Mouse (Mus musculus): ENCODE data around the gene Lekr1. TPM values are rescaled to one million over a fixed set of nuclear protein-coding genes. Genes with fewer than 3 reads are reported as not detected.

The Lekr1 gene
- total RNA-seq, 1 experiment: 1.2 TPM

DNA sequence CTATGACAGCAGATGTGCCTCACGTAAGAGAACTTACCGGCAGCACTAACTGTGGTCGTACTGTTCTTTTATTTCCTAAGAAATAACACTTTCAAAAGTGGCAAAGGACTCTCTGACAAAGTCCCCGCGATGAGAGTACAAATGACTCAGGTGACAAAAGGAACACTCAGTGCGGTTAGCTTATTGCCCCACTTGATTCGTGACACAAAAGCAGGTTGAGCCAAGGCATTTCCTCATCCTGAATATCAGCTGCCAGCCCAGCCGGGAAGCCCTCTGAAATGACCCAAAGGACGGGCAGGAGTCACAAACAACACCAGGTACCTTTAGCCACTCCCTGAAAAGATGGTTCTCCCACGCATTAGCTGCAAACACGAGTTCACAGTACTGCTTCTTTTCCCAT, 192.1 kb downstream of the Lekr1 start:
- peaks cover 5 to 6% of the 10 kb centered on the region in 2 experiments; a peak in 3 of 4 replicates for H3K4me1 ChIP-seq (ENCODE audit: control insufficient read depth in 2 of 2, insufficient read depth in 2 of 2, low read length in 2 of 2, poor library complexity in 1 of 2)
- in situ Hi-C loops (cut with MboI; ENCODE audit: low sequenced_read_pairs in 2 of 2, unreplicated experiment in 2 of 2): no loop called here

DNA sequence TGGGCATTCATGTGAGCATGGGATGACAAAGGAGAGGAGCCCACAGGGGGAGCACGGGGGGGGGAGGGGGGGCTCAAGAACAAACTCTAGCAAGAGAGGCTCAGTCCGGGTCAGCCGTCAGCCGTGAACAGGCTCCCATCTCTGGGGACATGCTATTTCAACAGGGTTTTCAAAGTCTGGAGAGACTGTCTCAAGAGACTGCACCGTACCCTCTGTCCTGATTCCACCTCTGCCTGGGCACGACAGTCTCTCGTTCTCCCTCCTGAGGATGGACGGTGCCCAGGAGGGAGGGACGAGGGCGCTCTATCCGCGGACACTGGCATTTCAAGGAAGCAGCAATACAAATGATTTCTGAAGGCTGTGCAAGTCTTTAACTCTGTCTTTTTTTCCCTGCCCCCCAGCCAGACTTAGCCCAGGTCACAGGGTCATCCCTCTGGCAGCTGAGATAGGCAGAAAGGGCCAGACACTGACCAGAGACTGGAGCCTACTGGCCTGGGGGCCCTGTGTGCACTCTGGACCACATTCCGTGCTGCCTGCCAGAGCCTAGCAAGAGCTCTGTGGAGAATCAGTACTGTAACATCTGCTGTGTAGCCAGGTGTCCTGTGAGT, 192.8 kb downstream of the Lekr1 start:
- Histone ChIP-seq H3K9me3 (ENCODE audit: control insufficient read depth, insufficient read depth, low read depth, low read length) (no peaks in the 10 kb centered on the region), H3K4me1 (ENCODE audit: control insufficient read depth in 2 of 2, insufficient read depth in 2 of 2, low read length in 2 of 2, poor library complexity in 1 of 2) (peaks cover 5 to 6% of the 10 kb centered on the region in 2 experiments; a peak in 3 of 4 replicates), H3K4me3 (ENCODE audit: insufficient read depth in 1 of 2, low read depth in 1 of 2, low read length in 2 of 2, poor library complexity in 1 of 2, severe bottlenecking in 1 of 2) (no peak overlapping the region), H3K9ac (ENCODE audit: insufficient read depth, low read depth, low read length, poor library complexity, severe bottlenecking) (no peak overlapping the region), H3K27ac (ENCODE audit: insufficient read depth, low read depth, low read length, poor library complexity, severe bottlenecking) (no peak overlapping the region), H3K36me3 (ENCODE audit: control insufficient read depth, insufficient read depth, low read length, poor library complexity, severe bottlenecking) (no peaks in the 10 kb centered on the region)
- TF ChIP-seq CHD2 (IDR thresholded peaks at IDR 0.05; ENCODE audit: low read depth, low read length) (no peak), HCFC1 (IDR thresholded peaks at IDR 0.05; ENCODE audit: borderline replicate concordance, insufficient read depth, low read length) (no peak), ZNF384 (IDR thresholded peaks at IDR 0.05; ENCODE audit: low read depth, low read length) (no peak), ZC3H11A (IDR thresholded peaks at IDR 0.05; ENCODE audit: borderline replicate concordance, low read depth, low read length) (no peak), MAFK (IDR thresholded peaks at IDR 0.05; ENCODE audit: insufficient read depth, low read depth, low read length) (no peak)
- in situ Hi-C loops (cut with MboI; ENCODE audit: low sequenced_read_pairs in 2 of 2, unreplicated experiment in 2 of 2): no loop called here
- no peak for DNase-seq (ENCODE audit: low read depth, low spot score)

More for the DNA sequence above, 192.1 kb downstream of the Lekr1 start:
- Histone ChIP-seq H3K4me3 (ENCODE audit: insufficient read depth in 1 of 2, low read depth in 1 of 2, low read length in 2 of 2, poor library complexity in 1 of 2, severe bottlenecking in 1 of 2) (no peak overlapping the region), H3K9me3 (ENCODE audit: control insufficient read depth, insufficient read depth, low read depth, low read length) (no peaks in the 10 kb centered on the region), H3K27ac (ENCODE audit: insufficient read depth, low read depth, low read length, poor library complexity, severe bottlenecking) (no peak overlapping the region), H3K9ac (ENCODE audit: insufficient read depth, low read depth, low read length, poor library complexity, severe bottlenecking) (no peak overlapping the region), H3K36me3 (ENCODE audit: control insufficient read depth, insufficient read depth, low read length, poor library complexity, severe bottlenecking) (no peaks in the 10 kb centered on the region)
- DNase-seq (ENCODE audit: low read depth, low spot score): no peak
- TF ChIP-seq HCFC1 (IDR thresholded peaks at IDR 0.05; ENCODE audit: borderline replicate concordance, insufficient read depth, low read length): no peak
- TF ChIP-seq ZNF384 (IDR thresholded peaks at IDR 0.05; ENCODE audit: low read depth, low read length): no peak
- no peak for TF ChIP-seq CHD2 (IDR thresholded peaks at IDR 0.05; ENCODE audit: low read depth, low read length)
- no peak for TF ChIP-seq MAFK (IDR thresholded peaks at IDR 0.05; ENCODE audit: insufficient read depth, low read depth, low read length)
- no peak for TF ChIP-seq ZC3H11A (IDR thresholded peaks at IDR 0.05; ENCODE audit: borderline replicate concordance, low read depth, low read length)

DNA sequence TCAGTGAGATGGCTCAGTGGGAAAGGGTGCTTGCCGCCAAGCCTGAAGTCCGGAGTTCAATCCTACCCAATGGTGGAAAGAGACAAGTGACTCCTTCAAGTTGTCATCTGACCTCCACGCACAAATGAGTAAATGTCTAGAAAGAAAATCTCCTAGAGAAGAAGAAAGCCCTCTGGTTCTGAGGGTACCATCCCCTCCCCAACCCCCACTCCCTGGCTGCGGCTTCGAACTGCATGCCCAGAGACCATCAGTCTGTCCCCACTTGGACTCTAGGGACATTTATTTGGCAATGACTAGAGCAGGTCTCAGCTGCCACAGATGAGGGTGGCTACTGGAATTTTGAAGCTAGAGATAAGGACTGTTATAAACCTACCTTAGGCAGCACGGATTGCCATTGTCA, 193.7 kb downstream of the Lekr1 start:
- DNase-seq (ENCODE audit: low read depth, low spot score): no peak
- Histone ChIP-seq H3K9ac (ENCODE audit: insufficient read depth, low read depth, low read length, poor library complexity, severe bottlenecking) (no peak overlapping the region), H3K4me3 (ENCODE audit: insufficient read depth in 1 of 2, low read depth in 1 of 2, low read length in 2 of 2, poor library complexity in 1 of 2, severe bottlenecking in 1 of 2) (no peak overlapping the region), H3K4me1 (ENCODE audit: control insufficient read depth in 2 of 2, insufficient read depth in 2 of 2, low read length in 2 of 2, poor library complexity in 1 of 2) (peaks cover 5 to 6% of the 10 kb centered on the region in 2 experiments; a peak in 3 of 4 replicates), H3K36me3 (ENCODE audit: control insufficient read depth, insufficient read depth, low read length, poor library complexity, severe bottlenecking) (no peaks in the 10 kb centered on the region), H3K27ac (ENCODE audit: insufficient read depth, low read depth, low read length, poor library complexity, severe bottlenecking) (no peak overlapping the region), H3K9me3 (ENCODE audit: control insufficient read depth, insufficient read depth, low read depth, low read length) (no peaks in the 10 kb centered on the region)
- TF ChIP-seq HCFC1 (IDR thresholded peaks at IDR 0.05; ENCODE audit: borderline replicate concordance, insufficient read depth, low read length) (no peak), ZC3H11A (IDR thresholded peaks at IDR 0.05; ENCODE audit: borderline replicate concordance, low read depth, low read length) (no peak), CHD2 (IDR thresholded peaks at IDR 0.05; ENCODE audit: low read depth, low read length) (no peak), ZNF384 (IDR thresholded peaks at IDR 0.05; ENCODE audit: low read depth, low read length) (no peak), MAFK (IDR thresholded peaks at IDR 0.05; ENCODE audit: insufficient read depth, low read depth, low read length) (no peak)
- in situ Hi-C loops (cut with MboI; ENCODE audit: low sequenced_read_pairs in 2 of 2, unreplicated experiment in 2 of 2): no loop called here

DNA sequence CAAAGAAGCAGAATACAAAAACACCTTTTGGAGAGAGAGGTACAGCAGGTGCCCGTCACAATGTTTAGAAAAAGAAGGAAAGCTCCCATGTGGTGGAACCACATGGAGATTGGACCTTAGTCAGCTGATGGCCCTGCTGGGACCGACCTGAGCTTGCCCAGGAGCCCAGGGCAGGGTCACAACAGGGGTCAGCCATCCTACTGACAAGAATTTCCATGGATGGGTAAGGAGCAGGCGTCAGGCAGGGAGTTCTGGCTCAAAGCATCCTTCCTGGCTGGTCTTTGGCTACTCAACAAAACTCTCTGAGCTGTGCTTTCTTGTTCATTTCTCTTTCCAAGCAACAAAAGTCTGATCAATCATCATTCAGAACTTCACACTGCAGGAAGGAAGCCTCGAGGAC, 194.9 kb downstream of the Lekr1 start:
- in situ Hi-C loops (cut with MboI; ENCODE audit: low sequenced_read_pairs in 2 of 2, unreplicated experiment in 2 of 2): no loop called here
- Histone ChIP-seq H3K36me3 (ENCODE audit: control insufficient read depth, insufficient read depth, low read length, poor library complexity, severe bottlenecking) (no peaks in the 10 kb centered on the region), H3K27ac (ENCODE audit: insufficient read depth, low read depth, low read length, poor library complexity, severe bottlenecking) (no peak overlapping the region), H3K4me1 (ENCODE audit: control insufficient read depth in 2 of 2, insufficient read depth in 2 of 2, low read length in 2 of 2, poor library complexity in 1 of 2) (peaks cover 5 to 6% of the 10 kb centered on the region in 2 experiments; a peak in 3 of 4 replicates), H3K9ac (ENCODE audit: insufficient read depth, low read depth, low read length, poor library complexity, severe bottlenecking) (no peak overlapping the region), H3K9me3 (ENCODE audit: control insufficient read depth, insufficient read depth, low read depth, low read length) (no peaks in the 10 kb centered on the region), H3K4me3 (ENCODE audit: insufficient read depth in 1 of 2, low read depth in 1 of 2, low read length in 2 of 2, poor library complexity in 1 of 2, severe bottlenecking in 1 of 2) (no peak overlapping the region)
- DNase-seq (ENCODE audit: low read depth, low spot score): no peak
- no peak for TF ChIP-seq CHD2 (IDR thresholded peaks at IDR 0.05; ENCODE audit: low read depth, low read length)
- no peak for TF ChIP-seq MAFK (IDR thresholded peaks at IDR 0.05; ENCODE audit: insufficient read depth, low read depth, low read length)

DNA sequence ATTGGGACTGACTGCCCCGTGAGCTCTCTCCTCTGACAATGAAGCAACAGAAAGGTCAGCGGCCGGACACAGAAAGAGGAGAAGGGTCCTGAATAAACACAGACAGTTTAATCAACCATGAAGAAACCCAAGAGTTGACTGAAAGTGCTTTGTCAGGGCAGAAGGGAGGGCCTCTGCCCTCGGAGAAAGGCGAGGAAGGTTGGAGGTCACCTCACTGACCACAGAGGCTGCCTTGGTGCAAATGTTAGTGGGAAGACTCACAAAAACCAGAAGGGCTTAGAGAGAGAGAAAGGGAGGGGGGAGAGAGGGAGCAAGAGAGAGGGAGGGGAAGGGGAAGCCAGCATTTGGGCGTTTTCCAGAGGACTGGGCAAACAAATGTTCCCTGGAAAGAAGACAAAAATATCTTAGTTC, 195.4 kb downstream of the Lekr1 start:
- H3K9me3 ChIP-seq (ENCODE audit: control insufficient read depth, insufficient read depth, low read depth, low read length): no peaks in the 10 kb centered on the region
- no peak overlapping the region for H3K9ac ChIP-seq (ENCODE audit: insufficient read depth, low read depth, low read length, poor library complexity, severe bottlenecking)
- no peak for DNase-seq (ENCODE audit: low read depth, low spot score)
- TF ChIP-seq ZC3H11A (IDR thresholded peaks at IDR 0.05; ENCODE audit: borderline replicate concordance, low read depth, low read length) (no peak), MAFK (IDR thresholded peaks at IDR 0.05; ENCODE audit: insufficient read depth, low read depth, low read length) (no peak), ZNF384 (IDR thresholded peaks at IDR 0.05; ENCODE audit: low read depth, low read length) (no peak), HCFC1 (IDR thresholded peaks at IDR 0.05; ENCODE audit: borderline replicate concordance, insufficient read depth, low read length) (no peak), CHD2 (IDR thresholded peaks at IDR 0.05; ENCODE audit: low read depth, low read length) (no peak)
- H3K36me3 ChIP-seq (ENCODE audit: control insufficient read depth, insufficient read depth, low read length, poor library complexity, severe bottlenecking): no peaks in the 10 kb centered on the region
- H3K4me3 ChIP-seq (ENCODE audit: insufficient read depth in 1 of 2, low read depth in 1 of 2, low read length in 2 of 2, poor library complexity in 1 of 2, severe bottlenecking in 1 of 2): no peak overlapping the region
- peaks cover 5 to 6% of the 10 kb centered on the region in 2 experiments; a peak in 3 of 4 replicates for H3K4me1 ChIP-seq (ENCODE audit: control insufficient read depth in 2 of 2, insufficient read depth in 2 of 2, low read length in 2 of 2, poor library complexity in 1 of 2)
- H3K27ac ChIP-seq (ENCODE audit: insufficient read depth, low read depth, low read length, poor library complexity, severe bottlenecking): no peak overlapping the region
- in situ Hi-C loops (cut with MboI; ENCODE audit: low sequenced_read_pairs in 2 of 2, unreplicated experiment in 2 of 2): no loop called here
